Mouse (Mus musculus) A20 (cell line): ENCODE results near the gene Slfnl1.
A peak's percentile ranks its signal among the peaks of the same experiment; 100 is the strongest.

Source experiments
- DNase-seq: peaks from one replicate; pipeline ENCODE4 v3.0.0-alpha.2; 2011; ENCODE audit warnings: low read depth, low spot score

Gene Slfnl1

GRCm38 (mm10) chr4:120531986-120532385, at the start of gene Slfnl1:
Gene Slfnl1, plus strand, starts transcription at chr4:120532231.
- no peak for DNase-seq

GRCm38 (mm10) chr4:120487707-120488106, 44.3 kb upstream of the Slfnl1 start:
- DNase-seq = no peak

GRCm38 (mm10) chr4:120506955-120507354, 25.1 kb upstream of the Slfnl1 start:
- no peak for DNase-seq

DNA sequence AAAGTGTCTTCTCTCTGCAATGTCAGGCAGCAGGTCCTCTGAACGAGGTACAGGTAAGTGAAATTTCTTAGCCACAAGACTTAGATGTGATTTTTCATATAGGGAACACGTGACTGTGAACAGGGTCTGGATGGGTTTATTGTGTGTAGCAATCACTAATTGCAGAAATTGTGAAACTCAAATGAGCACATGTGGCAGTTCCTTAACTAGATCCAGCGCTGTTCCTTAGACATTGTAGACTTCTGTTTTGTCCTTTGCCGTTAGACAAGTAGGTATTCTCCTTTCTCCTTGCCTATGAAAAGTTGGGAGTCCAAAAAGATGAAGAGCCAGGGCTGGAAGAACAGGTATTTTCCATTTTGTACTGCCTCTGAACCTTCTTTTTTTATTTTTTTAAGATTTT, 20.8 kb upstream of the Slfnl1 start:
- DNase-seq = no peak

- no peak for DNase-seq
These were observed 17.7 kb upstream of the Slfnl1 start for GRCm38 (mm10) chr4:120514366-120514765.

GRCm38 (mm10) chr4:120516491-120516890, 15.5 kb upstream of the Slfnl1 start:
- no peak for DNase-seq

DNA sequence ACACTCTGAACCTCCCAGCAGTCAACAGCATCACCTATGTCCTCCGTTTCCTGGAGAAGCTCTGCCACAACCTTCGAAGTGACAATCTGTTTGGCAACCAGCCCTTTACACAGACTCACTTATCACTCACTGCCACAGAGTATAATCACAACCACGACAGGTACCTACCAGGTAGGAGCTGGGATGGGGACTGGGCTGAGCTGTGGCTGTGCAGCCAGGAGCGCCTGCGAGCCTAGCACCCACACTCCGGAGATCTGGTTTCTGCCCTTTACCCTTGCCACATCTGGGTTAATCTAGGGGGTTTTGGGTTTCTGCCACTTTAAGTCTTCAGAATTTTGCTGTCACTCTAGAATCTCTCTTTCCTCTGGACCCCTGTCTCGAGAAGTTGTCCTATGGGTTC, 15.1 kb upstream of the Slfnl1 start:
- DNase-seq = no peak

DNA sequence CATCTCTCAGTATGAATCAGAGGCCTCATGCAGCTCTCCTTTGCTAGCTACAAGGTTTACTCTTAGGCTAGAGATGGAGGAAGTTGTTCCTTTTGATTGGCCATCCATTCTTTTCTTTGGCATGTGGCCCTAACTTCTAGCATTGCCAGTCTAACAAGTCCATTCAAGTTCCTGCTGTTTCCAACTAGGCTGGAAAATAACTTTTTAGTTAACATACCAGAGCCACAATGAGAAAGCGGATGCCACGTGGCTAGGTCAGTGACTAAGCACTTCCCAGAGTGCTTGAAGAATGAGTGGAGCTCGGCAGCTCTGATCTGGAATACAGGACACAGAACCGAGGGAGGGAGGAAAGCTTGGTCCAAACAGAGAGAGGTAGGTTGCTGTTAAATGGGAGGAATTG, 14.7 kb upstream of the Slfnl1 start:
- no peak for DNase-seq

GRCm38 (mm10) chr4:120521761-120522160, 10.3 kb upstream of the Slfnl1 start:
- DNase-seq = no peak

DNA sequence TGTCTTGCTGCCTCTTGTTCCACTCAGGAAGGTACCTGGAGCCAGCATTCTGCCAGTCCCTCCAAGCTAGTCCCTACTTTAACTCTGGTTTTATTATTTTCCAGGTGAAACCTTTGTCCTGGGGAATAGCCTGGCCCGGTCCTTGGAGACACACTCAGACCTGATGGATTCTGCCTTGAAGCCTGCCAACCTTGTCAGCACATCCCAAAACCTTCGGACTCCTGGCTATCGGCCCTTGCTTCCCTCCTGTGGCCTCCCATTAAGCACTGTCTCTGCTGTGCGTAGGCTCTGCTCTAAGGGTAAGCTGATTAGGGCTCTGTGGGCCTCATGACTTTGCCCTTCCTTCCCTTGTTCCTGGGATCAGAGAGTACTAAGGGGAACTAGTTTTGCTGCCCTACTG, 9.7 kb upstream of the Slfnl1 start:
- DNase-seq = no peak

- peak; percentile 24 for DNase-seq
These were observed 8.9 kb upstream of the Slfnl1 start for GRCm38 (mm10) chr4:120523092-120523491.

DNA sequence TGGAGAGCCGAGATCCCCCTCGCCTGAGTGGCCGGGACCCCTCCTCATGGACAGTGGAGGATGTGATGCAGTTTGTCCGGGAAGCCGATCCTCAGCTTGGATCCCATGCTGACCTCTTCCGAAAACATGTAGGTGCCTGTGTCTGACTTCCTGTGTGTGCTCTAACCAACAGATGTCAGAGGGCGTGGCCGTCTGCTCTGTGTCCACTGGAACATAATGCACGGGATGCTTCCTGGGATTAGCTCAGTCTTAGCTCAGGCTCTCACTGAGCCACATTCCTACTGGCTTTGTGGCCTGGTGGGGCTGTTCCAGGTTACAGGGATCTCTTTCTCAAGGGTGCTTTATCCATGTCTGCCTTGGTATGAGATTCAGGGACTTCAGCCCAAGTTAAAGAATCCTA, 3.9 kb upstream of the Slfnl1 start:
- DNase-seq = no peak

- DNase-seq = no peak
These were observed 6.6 kb downstream of the Slfnl1 start for GRCm38 (mm10) chr4:120538664-120539063.

DNA sequence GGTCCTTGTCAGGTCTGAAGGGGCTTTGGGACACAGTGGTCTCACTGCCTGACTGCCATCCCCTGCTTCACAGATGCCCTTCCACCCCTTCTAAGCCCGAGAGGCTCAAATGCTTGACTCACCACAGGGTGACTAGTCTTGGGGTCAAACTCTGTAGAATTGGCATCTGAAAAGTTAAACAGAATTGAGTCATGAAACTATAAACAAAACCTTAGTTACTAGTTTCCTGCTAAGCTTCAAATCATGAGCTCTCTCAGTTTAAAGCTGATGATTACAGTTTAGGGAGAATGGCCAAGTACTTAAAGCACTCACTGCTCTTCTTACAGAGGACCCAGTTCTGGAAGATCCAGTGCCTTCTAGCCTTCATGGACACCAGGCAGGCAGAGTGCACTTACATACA, 12.9 kb downstream of the Slfnl1 start:
- no peak for DNase-seq

GRCm38 (mm10) chr4:120556592-120556991, 24.6 kb downstream of the Slfnl1 start:
- no peak for DNase-seq

- no peak for DNase-seq
These were observed 33.7 kb downstream of the Slfnl1 start for GRCm38 (mm10) chr4:120565726-120566125.

DNA sequence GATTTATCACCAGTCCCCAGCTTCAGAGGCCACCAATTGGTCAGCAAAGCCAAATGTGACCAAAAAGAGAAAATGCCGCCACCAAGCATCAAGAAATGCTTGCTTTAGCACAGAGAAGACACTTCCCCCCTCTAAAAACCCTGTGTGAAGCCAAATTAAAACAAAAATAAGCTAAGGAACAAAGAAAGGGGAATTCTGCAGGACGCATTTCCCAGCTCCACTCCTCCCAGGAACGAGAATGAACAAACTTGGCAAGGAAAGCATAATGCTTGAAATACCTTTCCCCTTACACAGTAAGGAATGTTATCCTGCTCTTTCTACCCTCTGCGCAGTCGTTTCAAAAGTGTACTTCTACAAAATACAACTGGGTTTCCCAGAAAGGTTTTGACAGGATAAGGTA, 36.0 kb downstream of the Slfnl1 start:
- DNase-seq = no peak

GRCm38 (mm10) chr4:120569025-120569424, 37.0 kb downstream of the Slfnl1 start:
- DNase-seq = peak; percentile 37

- DNase-seq = peak; percentile 97
These were observed 37.7 kb downstream of the Slfnl1 start, which contains the start of gene Ctps for GRCm38 (mm10) chr4:120569486-120570437. Gene Ctps, minus strand, starts transcription at chr4:120570276.

GRCm38 (mm10) chr4:120570438-120571069, 38.5 kb downstream of the Slfnl1 start:
- DNase-seq = no peak

- no peak for DNase-seq
These were observed 39.0 kb downstream of the Slfnl1 start for GRCm38 (mm10) chr4:120571070-120571464.

GRCm38 (mm10) chr4:120571691-120572090, 39.7 kb downstream of the Slfnl1 start:
- no peak for DNase-seq

DNA sequence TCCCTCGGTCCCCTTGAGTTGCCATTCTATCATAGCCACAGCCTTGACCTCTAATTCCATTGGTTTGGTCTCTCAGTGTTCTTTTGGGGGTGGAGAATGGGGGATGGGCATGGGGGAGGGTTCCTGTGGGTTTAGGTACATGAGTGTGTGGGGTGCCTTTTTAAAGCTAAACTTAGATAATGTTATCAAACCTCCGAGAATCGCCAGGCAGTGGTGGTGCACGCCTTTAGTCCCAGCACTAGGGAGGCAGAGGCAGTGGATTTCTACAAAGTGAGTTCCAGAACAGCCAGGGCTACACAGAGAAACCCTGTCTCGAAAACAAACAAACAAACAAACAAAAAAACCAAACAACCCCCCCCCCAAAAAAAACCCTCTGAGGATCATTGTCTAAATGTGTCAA, 48.9 kb downstream of the Slfnl1 start:
- DNase-seq = no peak
